Mouse (Mus musculus): ENCODE measurements around the gene Rcl1. TPM values are rescaled to one million over a fixed set of nuclear protein-coding genes. Genes with fewer than 3 reads are reported as not detected.

Rcl1 gene
- polyA plus RNA-seq, 2 experiments: 30.9 to 48.6 TPM

DNA sequence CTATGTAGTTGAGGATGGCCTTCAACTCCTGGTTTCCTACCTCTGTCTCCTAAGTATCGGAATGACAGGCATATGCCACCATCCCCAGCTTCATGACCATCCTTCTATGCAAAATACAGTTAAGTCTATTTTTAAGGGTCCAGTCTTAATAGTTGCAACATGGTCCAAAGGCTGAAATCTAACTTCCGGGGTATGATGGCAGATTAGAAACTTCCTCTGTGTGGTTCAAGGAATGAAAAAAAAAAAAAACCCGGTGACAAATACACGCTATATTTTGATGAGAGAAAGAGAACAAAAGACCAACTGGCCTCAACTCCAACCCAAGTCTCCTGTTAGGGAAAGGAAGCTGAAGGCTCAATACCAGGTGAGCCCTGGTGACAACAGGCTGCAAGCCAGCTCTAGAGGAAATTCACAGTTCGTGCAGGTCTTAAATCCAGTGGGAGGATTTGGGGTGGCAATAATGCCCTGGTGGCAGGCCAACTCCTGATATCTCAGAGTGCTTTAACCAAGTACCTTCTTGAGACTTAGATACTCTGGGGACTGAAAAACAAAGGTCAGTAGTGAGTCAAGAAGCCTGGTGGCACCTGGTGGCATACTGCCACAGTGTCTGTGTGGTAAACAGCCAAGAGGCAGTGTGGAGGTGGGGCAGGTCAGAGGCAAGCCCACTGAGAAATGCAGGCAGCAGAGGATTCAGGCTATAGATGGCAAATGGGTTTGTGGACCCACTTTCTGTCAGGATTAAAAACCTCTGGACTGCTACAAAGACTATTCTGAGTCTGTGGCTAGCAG, 56.7 kb downstream of the Rcl1 start:
- no peak for TF ChIP-seq POLR2A (IDR thresholded peaks at IDR 0.05; ENCODE audit: borderline replicate concordance, extremely low read depth, insufficient read depth, insufficient read length)
- ATAC-seq (ENCODE audit: low FRiP score, low read depth): no peak
- H3K4me1 ChIP-seq (ENCODE audit: control insufficient read depth, insufficient read depth, low read length): no peaks in the 10 kb centered on the region
- no peaks in the 10 kb centered on the region for H3K27me3 ChIP-seq (ENCODE audit: control insufficient read depth, insufficient read depth, low read length)
- 88% methylated on average over 5 of the region's 5 CpGs for WGBS
- no peak for DNase-seq (ENCODE audit: low spot score)
- no peak overlapping the region for H3K27ac ChIP-seq (replicated peaks; ENCODE audit: low read depth, low read length)
- H3K9me3 ChIP-seq (ENCODE audit: control insufficient read depth, low read length): no peaks in the 10 kb centered on the region
- no peak overlapping the region for H3K9ac ChIP-seq (ENCODE audit: low read depth, low read length, severe bottlenecking)
- H3K36me3 ChIP-seq (ENCODE audit: control insufficient read depth, insufficient read depth, low read length): no peaks in the 10 kb centered on the region
- H3K4me2 ChIP-seq (replicated peaks; ENCODE audit: low read depth, low read length, severe bottlenecking): no peak overlapping the region
- H3K4me3 ChIP-seq (replicated peaks; ENCODE audit: low read length): no peak overlapping the region

- Histone ChIP-seq H3K36me3 (ENCODE audit: control insufficient read depth, insufficient read depth, low read length) (no peaks in the 10 kb centered on the region), H3K27ac (replicated peaks; ENCODE audit: low read depth, low read length) (no peak overlapping the region), H3K4me1 (ENCODE audit: control insufficient read depth, insufficient read depth, low read length) (no peaks in the 10 kb centered on the region), H3K9me3 (ENCODE audit: control insufficient read depth, low read length) (no peaks in the 10 kb centered on the region), H3K4me3 (replicated peaks; ENCODE audit: low read length) (no peak overlapping the region), H3K9ac (ENCODE audit: low read depth, low read length, severe bottlenecking) (no peak overlapping the region), H3K4me2 (replicated peaks; ENCODE audit: low read depth, low read length, severe bottlenecking) (no peak overlapping the region), H3K27me3 (ENCODE audit: control insufficient read depth, insufficient read depth, low read length) (no peaks in the 10 kb centered on the region)
- WGBS: 90% methylated on average over 3 of the region's 3 CpGs
- ATAC-seq (ENCODE audit: low FRiP score, low read depth) (no peak), DNase-seq (ENCODE audit: low spot score) (no peak)
- TF ChIP-seq POLR2A (IDR thresholded peaks at IDR 0.05; ENCODE audit: borderline replicate concordance, extremely low read depth, insufficient read depth, insufficient read length): no peak
These were observed 57.3 kb downstream of the Rcl1 start for GRCm38 (mm10) chr19:29158486-29158885.

GRCm38 (mm10) chr19:29163817-29164527, 62.8 kb downstream of the Rcl1 start:
- TF ChIP-seq POLR2A (IDR thresholded peaks at IDR 0.05; ENCODE audit: borderline replicate concordance, extremely low read depth, insufficient read depth, insufficient read length): no peak
- 84% methylated on average over 4 of the region's 4 CpGs for WGBS
- no peaks in the 10 kb centered on the region for H3K27me3 ChIP-seq (ENCODE audit: control insufficient read depth, insufficient read depth, low read length)
- no peaks in the 10 kb centered on the region for H3K9me3 ChIP-seq (ENCODE audit: control insufficient read depth, low read length)
- no peak overlapping the region for H3K9ac ChIP-seq (ENCODE audit: low read depth, low read length, severe bottlenecking)
- H3K27ac ChIP-seq (replicated peaks; ENCODE audit: low read depth, low read length): no peak overlapping the region
- no peaks in the 10 kb centered on the region for H3K4me1 ChIP-seq (ENCODE audit: control insufficient read depth, insufficient read depth, low read length)
- ATAC-seq (ENCODE audit: low FRiP score, low read depth) (no peak), DNase-seq (ENCODE audit: low spot score) (no peak)
- no peaks in the 10 kb centered on the region for H3K36me3 ChIP-seq (ENCODE audit: control insufficient read depth, insufficient read depth, low read length)
- H3K4me3 ChIP-seq (replicated peaks; ENCODE audit: low read length): no peak overlapping the region
- H3K4me2 ChIP-seq (replicated peaks; ENCODE audit: low read depth, low read length, severe bottlenecking): no peak overlapping the region

GRCm38 (mm10) chr19:29164528-29165166, 63.5 kb downstream of the Rcl1 start:
- Histone ChIP-seq H3K4me1 (ENCODE audit: control insufficient read depth, insufficient read depth, low read length) (no peaks in the 10 kb centered on the region), H3K27me3 (ENCODE audit: control insufficient read depth, insufficient read depth, low read length) (no peaks in the 10 kb centered on the region), H3K4me2 (replicated peaks; ENCODE audit: low read depth, low read length, severe bottlenecking) (no peak overlapping the region), H3K9ac (ENCODE audit: low read depth, low read length, severe bottlenecking) (no peak overlapping the region), H3K4me3 (replicated peaks; ENCODE audit: low read length) (no peak overlapping the region), H3K27ac (replicated peaks; ENCODE audit: low read depth, low read length) (no peak overlapping the region), H3K36me3 (ENCODE audit: control insufficient read depth, insufficient read depth, low read length) (no peaks in the 10 kb centered on the region), H3K9me3 (ENCODE audit: control insufficient read depth, low read length) (no peaks in the 10 kb centered on the region)
- WGBS: 86% methylated on average over 7 of the region's 7 CpGs
- no peak for ATAC-seq (ENCODE audit: low FRiP score, low read depth)
- DNase-seq (ENCODE audit: low spot score): no peak
- no peak for TF ChIP-seq POLR2A (IDR thresholded peaks at IDR 0.05; ENCODE audit: borderline replicate concordance, extremely low read depth, insufficient read depth, insufficient read length)

GRCm38 (mm10) chr19:29167938-29168337, 66.8 kb downstream of the Rcl1 start:
- no peak for TF ChIP-seq POLR2A (IDR thresholded peaks at IDR 0.05; ENCODE audit: borderline replicate concordance, extremely low read depth, insufficient read depth, insufficient read length)
- ATAC-seq (ENCODE audit: low FRiP score, low read depth) (no peak), DNase-seq (ENCODE audit: low spot score) (no peak)
- no peak overlapping the region for H3K27ac ChIP-seq (replicated peaks; ENCODE audit: low read depth, low read length)
- H3K36me3 ChIP-seq (ENCODE audit: control insufficient read depth, insufficient read depth, low read length): no peaks in the 10 kb centered on the region
- no peak overlapping the region for H3K9ac ChIP-seq (ENCODE audit: low read depth, low read length, severe bottlenecking)
- no peaks in the 10 kb centered on the region for H3K4me1 ChIP-seq (ENCODE audit: control insufficient read depth, insufficient read depth, low read length)
- H3K9me3 ChIP-seq (ENCODE audit: control insufficient read depth, low read length): no peaks in the 10 kb centered on the region
- WGBS: 77% methylated on average over 6 of the region's 6 CpGs
- no peak overlapping the region for H3K4me2 ChIP-seq (replicated peaks; ENCODE audit: low read depth, low read length, severe bottlenecking)
- no peak overlapping the region for H3K4me3 ChIP-seq (replicated peaks; ENCODE audit: low read length)
- no peaks in the 10 kb centered on the region for H3K27me3 ChIP-seq (ENCODE audit: control insufficient read depth, insufficient read depth, low read length)
